Mouse (Mus musculus): ENCODE measurements at regions not wholly inside any gene's neighbourhood (a gene's known extent, or its start where the extent isn't known, plus 50 kb on each side); places are given as distances from the start of the nearest gene placed in this dataset.

- in situ Hi-C loops (cut with MboI; ENCODE audit: low pct_unique_long_range_greater_than_20kb in 1 of 2, low sequenced_read_pairs in 2 of 2, unreplicated experiment in 1 of 2): no loop called here
Observed at GRCm38 (mm10) chr4:82120326-82120725, 585.2 kb downstream of the Nfib start.

GRCm38 (mm10) chr4:82101837-82102236, 603.7 kb downstream of the Nfib start:
- in situ Hi-C loops (cut with MboI; ENCODE audit: low pct_unique_long_range_greater_than_20kb in 1 of 2, low sequenced_read_pairs in 2 of 2, unreplicated experiment in 1 of 2): no loop called here

GRCm38 (mm10) chr4:82099970-82100368, 605.6 kb downstream of the Nfib start:
- in situ Hi-C loops (cut with MboI; ENCODE audit: low pct_unique_long_range_greater_than_20kb in 1 of 2, low sequenced_read_pairs in 2 of 2, unreplicated experiment in 1 of 2): no loop called here

GRCm38 (mm10) chr4:82098986-82099969, 606.3 kb downstream of the Nfib start:
- in situ Hi-C loops (cut with MboI; ENCODE audit: low pct_unique_long_range_greater_than_20kb in 1 of 2, low sequenced_read_pairs in 2 of 2, unreplicated experiment in 1 of 2): no loop called here

GRCm38 (mm10) chr4:82092296-82093230, 613.0 kb downstream of the Nfib start:
- in situ Hi-C loops (cut with MboI; ENCODE audit: low pct_unique_long_range_greater_than_20kb in 1 of 2, low sequenced_read_pairs in 2 of 2, unreplicated experiment in 1 of 2): no loop called here

- in situ Hi-C loops (cut with MboI; ENCODE audit: low pct_unique_long_range_greater_than_20kb in 1 of 2, low sequenced_read_pairs in 2 of 2, unreplicated experiment in 1 of 2): no loop called here
Observed at GRCm38 (mm10) chr4:82089657-82090056, 615.9 kb downstream of the Nfib start.

- in situ Hi-C loops (cut with MboI; ENCODE audit: low pct_unique_long_range_greater_than_20kb in 1 of 2, low sequenced_read_pairs in 2 of 2, unreplicated experiment in 1 of 2): no loop called here
Observed at GRCm38 (mm10) chr4:82083519-82083918, 622.0 kb downstream of the Nfib start.

- in situ Hi-C loops (cut with MboI; ENCODE audit: low pct_unique_long_range_greater_than_20kb in 1 of 2, low sequenced_read_pairs in 2 of 2, unreplicated experiment in 1 of 2): no loop called here
Observed at GRCm38 (mm10) chr4:82068050-82068449, 625.4 kb upstream of the Mpdz start.

- in situ Hi-C loops (cut with MboI; ENCODE audit: low pct_unique_long_range_greater_than_20kb in 1 of 2, low sequenced_read_pairs in 2 of 2, unreplicated experiment in 1 of 2): no loop called here
Observed at GRCm38 (mm10) chr4:82065641-82066358, 623.2 kb upstream of the Mpdz start.

- in situ Hi-C loops (cut with MboI; ENCODE audit: low pct_unique_long_range_greater_than_20kb in 1 of 2, low sequenced_read_pairs in 2 of 2, unreplicated experiment in 1 of 2): no loop called here
Observed at GRCm38 (mm10) chr4:82062726-82063125, 620.1 kb upstream of the Mpdz start.

GRCm38 (mm10) chr4:82056671-82057070, 614.1 kb upstream of the Mpdz start:
- in situ Hi-C loops (cut with MboI; ENCODE audit: low pct_unique_long_range_greater_than_20kb in 1 of 2, low sequenced_read_pairs in 2 of 2, unreplicated experiment in 1 of 2): no loop called here

GRCm38 (mm10) chr4:82048171-82048570, 605.6 kb upstream of the Mpdz start:
- in situ Hi-C loops (cut with MboI; ENCODE audit: low pct_unique_long_range_greater_than_20kb in 1 of 2, low sequenced_read_pairs in 2 of 2, unreplicated experiment in 1 of 2): no loop called here

GRCm38 (mm10) chr4:82037473-82037872, 594.9 kb upstream of the Mpdz start:
- in situ Hi-C loops (cut with MboI; ENCODE audit: low pct_unique_long_range_greater_than_20kb in 1 of 2, low sequenced_read_pairs in 2 of 2, unreplicated experiment in 1 of 2): no loop called here

- in situ Hi-C loops (cut with MboI; ENCODE audit: low pct_unique_long_range_greater_than_20kb in 1 of 2, low sequenced_read_pairs in 2 of 2, unreplicated experiment in 1 of 2): no loop called here
Observed at GRCm38 (mm10) chr4:82035074-82035703, 592.6 kb upstream of the Mpdz start.

- in situ Hi-C loops (cut with MboI; ENCODE audit: low pct_unique_long_range_greater_than_20kb in 1 of 2, low sequenced_read_pairs in 2 of 2, unreplicated experiment in 1 of 2): no loop called here
Observed at GRCm38 (mm10) chr4:82029237-82029636, 586.6 kb upstream of the Mpdz start.

- in situ Hi-C loops (cut with MboI; ENCODE audit: low pct_unique_long_range_greater_than_20kb in 1 of 2, low sequenced_read_pairs in 2 of 2, unreplicated experiment in 1 of 2): no loop called here
Observed at GRCm38 (mm10) chr4:82027447-82027881, 584.8 kb upstream of the Mpdz start.

GRCm38 (mm10) chr4:82001406-82001732, 558.8 kb upstream of the Mpdz start:
- in situ Hi-C loops (cut with MboI; ENCODE audit: low pct_unique_long_range_greater_than_20kb in 1 of 2, low sequenced_read_pairs in 2 of 2, unreplicated experiment in 1 of 2): no loop called here
